Mouse (Mus musculus) hindbrain, embryonic 11.5 days (tissue): ENCODE measurements at regions not wholly inside any gene's neighbourhood (a gene's known extent, or its start where the extent isn't known, plus 50 kb on each side); places are given as distances from the start of the nearest gene placed in this dataset.

Experiments
- ATAC-seq: fragments of 200-750 bp; cut with Nextera tagmentation; 2 replicates; pipeline ENCODE4 v1.8.0; 2017; ENCODE audit warnings: mild to moderate bottlenecking, moderate TSS enrichment, moderate library complexity; ENCODE audit not compliant: low FRiP score
- DNase-seq: peaks from one replicate; pipeline ENCODE4 v3.0.0-alpha.2; 2015; ENCODE audit warnings: low spot score
- H3K27ac ChIP-seq: fragments of 300-500 bp; sonication (generic); 2 replicates; pipeline ENCODE4 v1.5.1; 2014; ENCODE audit warnings: mild to moderate bottlenecking, low read depth, low read length
- H3K27me3 ChIP-seq: fragments of 300-500 bp; sonication (generic); 2 replicates; pipeline ENCODE4 v1.6.1; 2014; ENCODE audit warnings: mild to moderate bottlenecking, low read length, moderate library complexity, mixed read lengths; ENCODE audit not compliant: control insufficient read depth, insufficient read depth
- H3K36me3 ChIP-seq: fragments of 300-500 bp; sonication (generic); 2 replicates; pipeline ENCODE4 v1.6.1; 2014; ENCODE audit warnings: mild to moderate bottlenecking, low read length, moderate library complexity, mixed read lengths; ENCODE audit not compliant: control insufficient read depth, insufficient read depth
- H3K4me1 ChIP-seq: fragments of 300-500 bp; sonication (generic); replicated peaks from 2 replicates; pipeline ENCODE4 v1.6.1; 2014; ENCODE audit warnings: low read length, mixed read lengths; ENCODE audit not compliant: control insufficient read depth, insufficient read depth
- H3K4me2 ChIP-seq: fragments of 300-500 bp; sonication (generic); replicated peaks from 2 replicates; pipeline ENCODE4 v1.6.1; 2014; ENCODE audit warnings: mild to moderate bottlenecking, low read depth, low read length
- H3K4me3 ChIP-seq: fragments of 300-500 bp; sonication (generic); 2 replicates; pipeline ENCODE4 v1.5.1; 2014; ENCODE audit warnings: low read depth, low read length
- H3K9ac ChIP-seq: fragments of 300-500 bp; sonication (generic); 2 replicates; pipeline ENCODE4 v1.6.1; 2014; ENCODE audit warnings: low read depth, low read length
- H3K9me3 ChIP-seq: fragments of 300-500 bp; sonication (generic); 2 replicates; pipeline ENCODE4 v1.6.1; 2016; ENCODE audit warnings: low read length; ENCODE audit not compliant: control insufficient read depth
- WGBS: fragments of 180-500 bp; shearing (Covaris S2); extraction: QIAGEN DNeasy Blood & Tissue Kit; methylation state at CpG from one replicate; pipeline ENCODE4 v1.1.7; 2014; 5-methylcytosine and 5-hydroxymethylcytosine counted together

DNA sequence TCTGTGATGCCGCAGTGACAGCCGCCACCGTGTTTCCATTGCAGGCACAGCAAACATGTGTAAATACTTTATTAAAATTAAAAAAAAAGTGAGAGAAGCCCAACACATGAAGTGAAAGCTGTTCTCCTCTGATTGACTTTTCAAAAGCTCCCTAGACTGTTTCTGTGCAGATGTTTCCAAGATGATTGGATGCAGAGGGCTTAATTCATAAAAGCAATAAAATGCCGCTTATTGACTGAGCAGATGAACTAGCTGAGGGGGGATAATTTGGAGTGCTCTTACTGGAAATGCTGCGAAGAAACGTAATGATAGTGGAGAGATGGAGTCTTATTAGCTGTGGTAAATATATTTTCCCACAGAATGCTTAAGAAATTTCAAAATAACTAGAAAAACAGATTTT, 170.4 kb downstream of the Rnf144a start:
- H3K9me3 ChIP-seq, result no peaks in the 10 kb centered on the region
- H3K4me3 ChIP-seq, result no peak overlapping the region
- ATAC-seq (no peak), DNase-seq (no peak)
- H3K9ac ChIP-seq, result no peak overlapping the region
- no peaks in the 10 kb centered on the region for H3K27me3 ChIP-seq
- H3K4me1 ChIP-seq, result no peaks in the 10 kb centered on the region
- no peak overlapping the region for H3K4me2 ChIP-seq
- no peak overlapping the region for H3K27ac ChIP-seq
- WGBS, result 92% methylated on average over 6 of the region's 6 CpGs
- no peaks in the 10 kb centered on the region for H3K36me3 ChIP-seq

DNA sequence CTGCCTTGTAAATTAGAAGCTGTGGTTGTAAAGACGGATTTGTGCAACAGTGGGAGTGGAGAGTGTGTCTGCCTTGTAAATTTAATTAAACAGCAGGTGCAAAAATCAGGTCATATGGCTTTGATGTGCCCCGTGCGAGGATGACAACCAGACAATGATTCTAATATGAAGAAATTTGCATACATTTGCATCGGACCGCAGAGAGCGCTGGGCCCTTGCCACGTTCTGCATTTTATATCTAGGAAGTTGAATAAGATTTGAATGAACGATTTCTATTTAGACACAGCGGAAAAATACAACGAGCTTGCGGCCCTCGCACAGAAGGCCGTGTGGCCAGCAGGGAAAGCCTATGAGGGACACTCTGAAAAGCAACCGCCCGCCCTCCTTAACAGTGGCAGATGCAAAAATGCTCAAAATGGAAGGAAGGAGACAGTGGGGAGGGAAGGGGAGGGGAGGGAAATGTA, 187.5 kb downstream of the Rnf144a start:
- H3K4me3 ChIP-seq, result no peak overlapping the region

DNA sequence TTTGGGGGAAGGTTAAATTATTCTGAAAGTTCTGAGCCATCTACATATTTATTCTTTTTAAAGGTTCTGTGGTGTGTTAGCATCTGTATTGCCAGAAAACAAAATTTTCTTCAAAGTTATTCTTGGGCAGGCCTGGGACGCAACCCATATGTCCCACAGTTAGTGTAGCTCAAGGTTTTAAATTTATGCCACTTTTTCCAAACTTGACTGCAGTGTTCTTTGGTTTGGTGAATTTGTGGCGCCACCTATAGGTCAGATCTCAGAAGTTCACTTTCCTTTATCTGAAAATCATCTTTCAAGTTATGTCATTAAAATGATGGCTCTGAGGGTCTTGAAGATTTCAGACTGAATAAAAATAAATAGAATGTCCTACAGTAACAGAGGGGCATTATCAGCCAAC, 188.7 kb downstream of the Rnf144a start:
- Histone ChIP-seq H3K4me1 (no peaks in the 10 kb centered on the region), H3K27ac (no peak overlapping the region), H3K27me3 (no peaks in the 10 kb centered on the region), H3K36me3 (no peaks in the 10 kb centered on the region), H3K4me2 (no peak overlapping the region), H3K9me3 (no peaks in the 10 kb centered on the region), H3K4me3 (no peak overlapping the region), H3K9ac (no peak overlapping the region)
- peak; percentile 64 for DNase-seq
- WGBS, result 24% methylated on average over 2 of the region's 2 CpGs
- no peak for ATAC-seq

More for the DNA sequence above, 187.5 kb downstream of the Rnf144a start:
- Histone ChIP-seq H3K9me3 (no peaks in the 10 kb centered on the region), H3K27ac (no peak overlapping the region), H3K36me3 (no peaks in the 10 kb centered on the region), H3K9ac (no peak overlapping the region), H3K4me1 (no peaks in the 10 kb centered on the region), H3K4me2 (no peak overlapping the region), H3K27me3 (no peaks in the 10 kb centered on the region)
- DNase-seq (peak; percentile 30), ATAC-seq (peak; percentile 54; the same call in 1 of the 2 replicates)
- 78% methylated on average over 15 of the region's 15 CpGs for WGBS

DNA sequence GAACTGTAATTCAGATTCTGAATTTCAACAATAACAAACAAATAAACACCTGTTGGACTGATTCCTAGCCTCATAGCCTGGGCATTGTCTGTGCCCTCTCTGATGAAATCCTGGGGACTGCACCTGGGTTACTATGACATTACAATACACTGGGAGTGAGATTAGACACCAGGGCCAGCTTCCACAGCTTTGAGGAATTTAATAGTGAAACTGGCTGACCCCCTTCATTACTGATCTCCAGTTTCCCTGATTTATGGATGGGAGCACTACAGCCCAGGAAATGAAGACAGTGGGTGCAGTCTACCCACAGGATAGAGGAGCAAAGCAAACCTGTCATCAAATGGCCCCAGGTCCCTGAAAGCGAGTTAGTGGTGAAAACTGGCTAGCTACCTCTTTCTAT, 202.6 kb downstream of the Rnf144a start:
- no peaks in the 10 kb centered on the region for H3K27me3 ChIP-seq
- H3K4me3 ChIP-seq, result no peak overlapping the region
- no peak for ATAC-seq
- no peaks in the 10 kb centered on the region for H3K4me1 ChIP-seq
- no peak overlapping the region for H3K27ac ChIP-seq
- 73% methylated on average over 1 of the region's 1 CpGs for WGBS
- no peaks in the 10 kb centered on the region for H3K36me3 ChIP-seq
- H3K4me2 ChIP-seq, result no peak overlapping the region
- no peaks in the 10 kb centered on the region for H3K9me3 ChIP-seq
- DNase-seq, result no peak
- no peak overlapping the region for H3K9ac ChIP-seq

DNA sequence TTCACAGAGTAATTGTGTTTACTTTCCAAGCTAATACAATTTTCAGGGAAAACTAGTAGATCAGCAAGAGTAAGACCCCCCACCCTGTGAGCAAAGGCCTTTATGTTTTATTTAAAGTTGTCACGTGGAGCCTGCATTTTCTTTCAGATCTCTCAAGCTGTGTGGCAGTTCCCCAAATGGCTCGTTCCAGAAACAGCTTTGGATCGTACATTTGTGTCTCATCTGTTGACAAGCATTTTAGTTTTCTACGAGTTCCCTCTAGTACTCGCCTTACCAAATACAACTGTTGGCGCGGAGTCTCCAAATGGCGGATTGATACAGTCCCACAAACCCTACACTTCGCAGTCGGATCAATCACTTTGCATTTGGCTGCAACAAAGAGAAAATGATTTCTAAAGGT, 203.6 kb downstream of the Rnf144a start:
- no peak overlapping the region for H3K4me3 ChIP-seq
- 74% methylated on average over 10 of the region's 10 CpGs for WGBS
- no peak for ATAC-seq
- no peaks in the 10 kb centered on the region for H3K27me3 ChIP-seq
- no peak for DNase-seq
- H3K4me1 ChIP-seq, result no peaks in the 10 kb centered on the region
- no peak overlapping the region for H3K9ac ChIP-seq
- no peak overlapping the region for H3K27ac ChIP-seq
- H3K4me2 ChIP-seq, result no peak overlapping the region
- no peaks in the 10 kb centered on the region for H3K36me3 ChIP-seq
- H3K9me3 ChIP-seq, result no peaks in the 10 kb centered on the region

DNA sequence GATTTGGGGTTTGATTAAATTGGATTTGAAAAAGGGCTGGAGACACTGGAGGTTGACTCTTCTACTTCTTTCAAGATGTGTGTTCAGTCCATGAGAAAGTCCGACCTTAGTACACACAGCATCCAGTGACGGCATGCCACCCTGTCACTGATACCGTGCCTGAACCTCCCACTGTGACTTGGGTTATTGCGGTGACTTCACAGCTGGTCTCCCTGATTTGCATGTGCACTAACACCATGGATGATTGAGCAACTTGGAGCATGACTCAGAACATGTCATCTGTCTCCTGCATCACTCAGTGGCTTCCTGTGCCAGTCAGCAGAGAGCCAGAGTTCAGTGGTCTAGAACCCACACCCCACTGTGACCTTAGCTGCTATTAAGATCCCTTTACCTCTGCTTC, 208.3 kb downstream of the Rnf144a start:
- 80% methylated on average over 4 of the region's 4 CpGs for WGBS

DNA sequence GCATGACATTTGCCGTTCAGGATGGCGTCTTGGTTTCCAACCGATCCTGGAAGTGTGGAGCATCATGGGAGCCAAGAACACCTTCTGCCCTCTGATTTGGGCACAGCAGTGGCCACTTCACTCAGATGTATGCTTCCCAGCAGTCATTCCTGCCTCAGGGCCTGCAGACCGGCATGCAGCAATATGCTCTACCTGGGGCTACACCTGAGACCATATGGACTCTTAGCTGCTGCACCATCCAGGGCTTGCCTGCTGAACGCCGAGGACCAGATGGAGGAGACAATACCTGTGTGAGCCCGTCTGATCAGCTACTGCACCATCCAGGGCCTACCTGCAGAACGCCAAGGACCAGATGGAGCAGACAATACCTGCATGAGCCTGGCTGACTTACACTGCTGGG, 209.0 kb downstream of the Rnf144a start:
- DNase-seq (no peak), ATAC-seq (no peak)
- Histone ChIP-seq H3K36me3 (no peaks in the 10 kb centered on the region), H3K27ac (no peak overlapping the region), H3K4me1 (no peaks in the 10 kb centered on the region), H3K4me3 (no peak overlapping the region), H3K9me3 (no peaks in the 10 kb centered on the region), H3K27me3 (no peaks in the 10 kb centered on the region), H3K9ac (no peak overlapping the region), H3K4me2 (no peak overlapping the region)
- 94% methylated on average over 8 of the region's 8 CpGs for WGBS

More for the DNA sequence above, 208.3 kb downstream of the Rnf144a start:
- no peak overlapping the region for H3K9ac ChIP-seq
- H3K9me3 ChIP-seq, result no peaks in the 10 kb centered on the region
- ATAC-seq, result no peak
- DNase-seq, result no peak
- H3K27me3 ChIP-seq, result no peaks in the 10 kb centered on the region
- no peak overlapping the region for H3K27ac ChIP-seq
- no peaks in the 10 kb centered on the region for H3K36me3 ChIP-seq
- no peak overlapping the region for H3K4me3 ChIP-seq
- no peaks in the 10 kb centered on the region for H3K4me1 ChIP-seq
- H3K4me2 ChIP-seq, result no peak overlapping the region

DNA sequence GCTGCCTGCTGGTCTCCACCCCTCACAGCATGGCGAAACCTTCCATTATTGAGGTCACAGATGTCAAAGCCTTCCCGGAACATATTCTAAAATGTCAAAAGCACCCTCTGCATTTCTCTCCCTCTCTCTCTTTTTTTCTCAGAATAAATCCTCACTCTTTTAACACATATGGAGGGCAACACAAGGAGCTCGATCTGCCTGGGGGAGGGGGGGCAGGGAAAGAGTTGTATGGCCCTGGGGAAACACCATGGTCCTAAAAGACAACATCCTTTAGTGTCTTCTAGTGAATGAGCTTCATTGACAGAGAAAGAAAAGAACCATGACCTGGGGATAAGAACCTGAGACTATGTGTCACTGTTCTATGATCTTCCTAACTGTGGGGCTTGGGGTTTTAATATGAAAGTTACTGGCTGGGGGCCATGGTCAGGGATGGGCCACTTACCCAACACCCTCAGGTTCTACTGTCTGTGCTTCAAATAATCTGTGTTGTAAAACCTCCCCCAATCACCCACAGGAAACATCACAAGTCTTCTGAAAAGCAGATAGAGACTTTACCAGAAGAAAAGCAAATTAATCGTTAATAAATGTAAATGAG, 223.0 kb downstream of the Rnf144a start:
- DNase-seq (no peak), ATAC-seq (no peak)
- no peaks in the 10 kb centered on the region for H3K36me3 ChIP-seq
- H3K4me1 ChIP-seq, result peaks cover 6% of the 10 kb centered on the region
- H3K9ac ChIP-seq, result no peak overlapping the region; the same call in 1 of the 2 replicates
- no peaks in the 10 kb centered on the region for H3K27me3 ChIP-seq
- no peak overlapping the region for H3K4me2 ChIP-seq
- H3K9me3 ChIP-seq, result no peaks in the 10 kb centered on the region
- no peak overlapping the region for H3K4me3 ChIP-seq
- H3K27ac ChIP-seq, result peak overlapping the region; percentile 74
- WGBS, result 42% methylated on average over 4 of the region's 4 CpGs

DNA sequence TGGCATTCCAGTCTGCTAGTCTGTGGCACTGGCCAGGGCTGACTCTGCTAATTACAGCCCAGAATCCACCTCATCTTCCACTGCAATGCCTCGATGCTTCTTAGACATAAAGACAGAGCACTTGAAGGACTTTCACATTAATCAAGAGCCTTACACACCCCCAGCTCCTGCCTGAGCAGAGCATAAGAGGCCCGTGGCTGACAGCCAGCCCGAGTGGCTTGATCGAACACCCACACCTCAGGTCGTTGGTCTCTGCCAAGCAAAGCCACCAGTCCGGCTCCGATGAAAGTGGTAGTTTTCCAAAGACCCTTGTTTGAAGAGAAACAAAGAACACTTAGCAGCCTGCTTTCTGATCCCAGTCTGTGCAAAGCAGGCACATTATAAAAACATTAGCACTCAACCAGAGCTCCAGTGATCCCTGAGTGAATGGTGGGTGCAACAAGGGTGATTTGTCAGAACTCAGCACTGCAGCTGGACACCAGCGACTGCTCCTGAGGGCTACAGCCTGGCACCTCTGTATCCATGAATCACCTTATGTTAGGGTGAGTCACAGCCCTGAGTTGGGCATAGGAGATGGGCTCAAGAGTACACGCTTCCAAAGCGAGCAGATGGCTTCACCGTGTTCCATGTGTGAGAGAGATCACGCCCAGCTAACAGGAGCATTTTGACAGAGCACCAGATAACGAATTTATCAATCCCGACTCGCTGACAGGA, 223.6 kb downstream of the Rnf144a start:
- 31% methylated on average over 15 of the region's 15 CpGs for WGBS
- Histone ChIP-seq H3K4me1 (peaks cover 6% of the 10 kb centered on the region), H3K4me2 (no peak overlapping the region), H3K27ac (peak overlapping the region; percentile 74), H3K9ac (no peak overlapping the region; the same call in 1 of the 2 replicates), H3K36me3 (no peaks in the 10 kb centered on the region), H3K9me3 (no peaks in the 10 kb centered on the region), H3K27me3 (no peaks in the 10 kb centered on the region), H3K4me3 (no peak overlapping the region)
- peak; percentile 81 for ATAC-seq
- DNase-seq, result peak; percentile 33
